Mouse (Mus musculus): ENCODE measurements around the gene Lgals2.

GRCm38 (mm10) chr15:78877810-78878390 lies 22.6 kb upstream of the Lgals2 start:
- TF ChIP-seq CTCF (IDR thresholded peaks at IDR 0.05; ENCODE audit: low read depth) (no peak), EP300 (IDR thresholded peaks at IDR 0.05; ENCODE audit: low read depth) (no peak)

All from heart, postnatal 0 days (tissue).